Mouse (Mus musculus) midbrain, embryonic 14.5 days (tissue): ENCODE results near the gene Mfap2. TPM values are rescaled to one million over a fixed set of nuclear protein-coding genes. Genes with fewer than 3 reads are reported as not detected.

ENCODE experiments used
- ATAC-seq: fragments of 200-750 bp; cut with Nextera tagmentation; 2 replicates; pipeline ENCODE4 v1.8.0; 2017; ENCODE audit warnings: moderate number of reproducible peaks, moderate library complexity; ENCODE audit not compliant: low FRiP score, low TSS enrichment
- DNase-seq: peaks from one replicate; pipeline ENCODE4 v3.0.0-alpha.2; 2015
- H3K27ac ChIP-seq: fragments of 300-500 bp; sonication (generic); replicated peaks from 2 replicates; pipeline ENCODE4 v1.5.1; 2014; ENCODE audit warnings: mild to moderate bottlenecking, low read depth, low read length, moderate library complexity
- H3K27me3 ChIP-seq: fragments of 300-500 bp; sonication (generic); 2 replicates; pipeline ENCODE4 v1.6.1; 2014; ENCODE audit warnings: low read length, control low read depth, mixed read lengths; ENCODE audit not compliant: control insufficient read depth, insufficient read depth
- H3K36me3 ChIP-seq: fragments of 300-500 bp; sonication (generic); 2 replicates; pipeline ENCODE4 v1.6.1; 2014; ENCODE audit warnings: low read length, control low read depth; ENCODE audit not compliant: control insufficient read depth, insufficient read depth
- H3K4me1 ChIP-seq: fragments of 300-500 bp; sonication (generic); 2 replicates; pipeline ENCODE4 v1.6.1; 2014; ENCODE audit warnings: mild to moderate bottlenecking, antibody characterized with exemption, low read length, control low read depth; ENCODE audit not compliant: control insufficient read depth, insufficient read depth
- H3K4me2 ChIP-seq: fragments of 300-500 bp; sonication (generic); 2 replicates; pipeline ENCODE4 v1.6.1; 2014; ENCODE audit warnings: mild to moderate bottlenecking, low read length, moderate library complexity
- H3K4me3 ChIP-seq: fragments of 300-500 bp; sonication (generic); replicated peaks from 2 replicates; pipeline ENCODE4 v1.5.1; 2014; ENCODE audit warnings: low read depth, low read length
- H3K9ac ChIP-seq: fragments of 300-500 bp; sonication (generic); replicated peaks from 2 replicates; pipeline ENCODE4 v1.6.1; 2014; ENCODE audit warnings: mild to moderate bottlenecking, low read length, moderate library complexity
- H3K9me3 ChIP-seq: fragments of 300-500 bp; sonication (generic); 2 replicates; pipeline ENCODE4 v1.6.1; 2016; ENCODE audit warnings: low read length, control low read depth, mixed read lengths; ENCODE audit not compliant: control insufficient read depth
- WGBS: fragments of 180-500 bp; shearing (Covaris S2); extraction: QIAGEN DNeasy Blood & Tissue Kit; methylation state at CpG from one replicate; pipeline ENCODE4 v1.1.7; 2014; 5-methylcytosine and 5-hydroxymethylcytosine counted together
- polyA plus RNA-seq: library from polyadenylated mRNA; unstranded; fragments of >200 nt; fragmentation: Nextera tagmentation; extraction: Ambion mirVana; gene quantifications from 2 replicates; pipeline ENCODE4 v1.2.1, GENCODE M21; 2014

Mfap2 gene
- polyA plus RNA-seq, 1 experiment from 2014 or later = 169 TPM

- H3K4me3 ChIP-seq = no peak overlapping the region
- peak; percentile 31 for DNase-seq
- no peaks in the 10 kb centered on the region for H3K9me3 ChIP-seq
- H3K9ac ChIP-seq = no peak overlapping the region
- ATAC-seq = no peak
- no peaks in the 10 kb centered on the region for H3K27me3 ChIP-seq
- peaks cover 18% of the 10 kb centered on the region for H3K36me3 ChIP-seq
- H3K4me2 ChIP-seq = no peak overlapping the region
- peaks cover 19% of the 10 kb centered on the region for H3K4me1 ChIP-seq
- H3K27ac ChIP-seq = peak overlapping the region; percentile 41; the same call in 1 of the 2 replicates
- WGBS = 16% methylated on average over 9 of the region's 9 CpGs
These were observed 26.8 kb upstream of the Mfap2 start for GRCm38 (mm10) chr4:140983442-140983841.

GRCm38 (mm10) chr4:140984544-140984943 lies 25.7 kb upstream of the Mfap2 start:
- WGBS = 85% methylated on average over 6 of the region's 6 CpGs
- Histone ChIP-seq H3K36me3 (peaks cover 12% of the 10 kb centered on the region), H3K9me3 (no peaks in the 10 kb centered on the region), H3K4me3 (no peak overlapping the region), H3K4me1 (peaks cover 29% of the 10 kb centered on the region), H3K27me3 (no peaks in the 10 kb centered on the region), H3K9ac (no peak overlapping the region), H3K4me2 (no peak overlapping the region), H3K27ac (no peak overlapping the region)
- DNase-seq (no peak), ATAC-seq (no peak)

- ATAC-seq (peak; percentile 14), DNase-seq (peak; percentile 54)
- H3K9me3 ChIP-seq = no peaks in the 10 kb centered on the region
- 23% methylated on average over 15 of the region's 15 CpGs for WGBS
- peak overlapping the region; percentile 76 for H3K4me2 ChIP-seq
- peak overlapping the region; percentile 95 for H3K9ac ChIP-seq
- H3K36me3 ChIP-seq = peaks cover 7% of the 10 kb centered on the region; the same call in 1 of the 2 replicates
- H3K4me3 ChIP-seq = peak overlapping the region; percentile 98
- H3K27ac ChIP-seq = peak overlapping the region; percentile 87
- H3K27me3 ChIP-seq = no peaks in the 10 kb centered on the region
- peaks cover 34% of the 10 kb centered on the region for H3K4me1 ChIP-seq
These were observed 24.1 kb upstream of the Mfap2 start for GRCm38 (mm10) chr4:140986024-140986710.

GRCm38 (mm10) chr4:140986711-140987395 lies 23.4 kb upstream of the Mfap2 start, which contains the start of gene Atp13a2:
Gene Atp13a2 (plus strand): TSS chr4:140986873.
- ATAC-seq (peak; percentile 92), DNase-seq (peak; percentile 97)
- WGBS = under 1% methylated on average over 53 of the region's 58 CpGs
- H3K9me3 ChIP-seq = no peaks in the 10 kb centered on the region
- peak within 1 kb of the TSS; percentile 76 for H3K4me2 ChIP-seq
- peaks cover 34% of the 10 kb centered on the region for H3K4me1 ChIP-seq
- H3K4me3 ChIP-seq = peak within 1 kb of the TSS; percentile 98
- H3K9ac ChIP-seq = peak within 1 kb of the TSS; percentile 95
- no peaks in the 10 kb centered on the region for H3K27me3 ChIP-seq
- peaks cover 10% of the 10 kb centered on the region; the same call in 1 of the 2 replicates for H3K36me3 ChIP-seq
- H3K27ac ChIP-seq = peak within 1 kb of the TSS; percentile 87

- ATAC-seq (no peak), DNase-seq (no peak)
- Histone ChIP-seq H3K9ac (peak overlapping the region; percentile 95), H3K4me1 (peaks cover 34% of the 10 kb centered on the region), H3K4me3 (peak overlapping the region; percentile 98), H3K4me2 (peak overlapping the region; percentile 76), H3K27ac (peak overlapping the region; percentile 87; the same call in 1 of the 2 replicates), H3K27me3 (no peaks in the 10 kb centered on the region), H3K36me3 (peaks cover 15% of the 10 kb centered on the region), H3K9me3 (no peaks in the 10 kb centered on the region)
- 33% methylated on average over 7 of the region's 7 CpGs for WGBS
These were observed 22.7 kb upstream of the Mfap2 start for GRCm38 (mm10) chr4:140987476-140987875.

GRCm38 (mm10) chr4:140988706-140989290 lies 21.4 kb upstream of the Mfap2 start:
- Histone ChIP-seq H3K4me2 (peak overlapping the region; percentile 76), H3K27me3 (no peaks in the 10 kb centered on the region), H3K4me1 (peaks cover 29% of the 10 kb centered on the region), H3K9me3 (no peaks in the 10 kb centered on the region), H3K4me3 (peak overlapping the region; percentile 98; the same call in 1 of the 2 replicates), H3K27ac (no peak overlapping the region), H3K36me3 (peaks cover 29% of the 10 kb centered on the region), H3K9ac (no peak overlapping the region; the same call in 1 of the 2 replicates)
- DNase-seq (no peak), ATAC-seq (no peak)
- WGBS = 66% methylated on average over 7 of the region's 7 CpGs

- H3K27me3 ChIP-seq = no peaks in the 10 kb centered on the region
- DNase-seq = no peak
- H3K4me3 ChIP-seq = no peak overlapping the region
- WGBS = 86% methylated on average over 14 of the region's 14 CpGs
- no peaks in the 10 kb centered on the region for H3K9me3 ChIP-seq
- no peak overlapping the region for H3K27ac ChIP-seq
- H3K9ac ChIP-seq = no peak overlapping the region
- peak overlapping the region; percentile 76; the same call in 1 of the 2 replicates for H3K4me2 ChIP-seq
- peaks cover 35% of the 10 kb centered on the region for H3K36me3 ChIP-seq
- no peak for ATAC-seq
- H3K4me1 ChIP-seq = peaks cover 29% of the 10 kb centered on the region
These were observed 20.8 kb upstream of the Mfap2 start for GRCm38 (mm10) chr4:140989447-140989846.

- Histone ChIP-seq H3K36me3 (peaks cover 63% of the 10 kb centered on the region), H3K4me3 (no peak overlapping the region), H3K27me3 (no peaks in the 10 kb centered on the region), H3K9ac (no peak overlapping the region), H3K27ac (no peak overlapping the region), H3K4me2 (no peak overlapping the region), H3K9me3 (no peaks in the 10 kb centered on the region), H3K4me1 (peaks cover 27% of the 10 kb centered on the region)
- ATAC-seq (no peak), DNase-seq (no peak)
- 82% methylated on average over 20 of the region's 20 CpGs for WGBS
These were observed 18.0 kb upstream of the Mfap2 start for GRCm38 (mm10) chr4:140992215-140992614.
